Mouse (Mus musculus): ENCODE data around the gene Actc1.

DNA sequence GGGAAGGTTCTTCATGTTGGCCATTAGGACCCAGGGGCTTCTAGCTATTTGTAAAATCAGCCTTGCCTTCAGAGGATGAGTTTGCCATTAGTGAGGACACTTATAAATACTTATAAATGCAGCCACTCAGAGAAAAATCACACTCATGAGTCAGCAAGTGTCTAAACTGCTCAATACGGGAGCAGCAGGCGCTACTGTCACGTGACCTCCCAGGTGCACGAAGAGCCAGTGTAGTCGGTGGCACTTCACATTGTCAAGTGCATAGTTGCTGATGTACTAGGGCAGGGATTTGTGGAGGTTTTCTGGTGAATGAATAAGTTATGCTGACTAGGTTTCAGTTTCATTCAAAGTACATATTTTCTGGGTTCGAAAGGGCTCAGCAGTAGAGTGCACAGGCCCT, 30.0 kb downstream of the Actc1 start:
- no peak for TF ChIP-seq POLR2A (IDR thresholded peaks at IDR 0.05; ENCODE audit: borderline replicate concordance, low read depth, low read length)
- TF ChIP-seq CTCF (IDR thresholded peaks at IDR 0.05; ENCODE audit: low read depth, low read length), result no peak

Data from bone marrow macrophage, adult 2 months (primary cell).